Mouse (Mus musculus) MN1 (cell line): Measurements from ENCODE around the gene Eftud2.

Experiments used
- DNase-seq: peaks from one replicate; pipeline ENCODE4 v3.0.0-alpha.2; 2016; ENCODE audit warnings: low spot score

The Eftud2 gene

DNA sequence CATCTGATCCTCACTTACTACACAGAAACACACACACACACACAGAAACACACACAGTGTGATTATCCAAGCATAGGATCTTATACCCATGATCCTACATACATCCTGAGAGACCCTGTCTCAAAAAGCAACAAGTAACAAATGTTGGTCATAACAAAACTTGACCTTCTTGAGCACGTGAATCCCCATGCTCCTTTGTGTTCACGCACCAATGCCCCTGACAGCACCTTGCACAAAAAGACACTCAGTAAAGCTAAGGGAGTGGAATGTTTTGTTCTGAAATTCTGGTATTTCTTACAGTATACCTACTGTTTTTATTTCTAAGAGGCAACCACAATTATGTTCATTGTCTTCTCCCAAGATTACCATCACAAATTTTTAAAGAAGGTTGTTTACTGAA is 1.2 kb downstream of the Eftud2 start:
- no peak for DNase-seq

DNA sequence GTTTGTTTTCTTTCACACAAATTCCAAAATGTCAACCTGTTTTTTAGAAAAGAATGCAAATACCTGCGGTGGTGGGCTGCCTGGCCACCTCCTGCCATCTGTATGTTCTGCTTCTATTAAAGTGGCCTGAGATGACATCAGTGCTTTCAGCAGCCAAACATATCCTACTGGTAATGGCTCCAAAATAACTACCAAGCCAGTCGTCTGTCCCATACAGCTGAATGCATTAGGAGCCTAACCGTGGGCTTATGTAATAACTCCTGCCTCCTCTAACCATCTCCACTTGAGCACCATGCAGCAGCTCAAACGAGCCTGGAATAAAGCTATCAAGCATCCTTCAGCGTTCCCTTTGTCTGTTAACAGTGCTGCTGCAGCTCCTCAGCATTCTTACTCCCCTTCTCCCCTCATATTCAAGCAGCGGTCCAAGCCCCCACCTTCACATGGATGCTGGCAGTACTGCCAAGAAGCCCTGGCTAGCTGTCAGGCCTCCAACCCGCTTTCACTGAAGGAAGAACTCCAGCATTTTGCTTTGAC is 5.9 kb downstream of the Eftud2 start:
- DNase-seq = no peak

DNA sequence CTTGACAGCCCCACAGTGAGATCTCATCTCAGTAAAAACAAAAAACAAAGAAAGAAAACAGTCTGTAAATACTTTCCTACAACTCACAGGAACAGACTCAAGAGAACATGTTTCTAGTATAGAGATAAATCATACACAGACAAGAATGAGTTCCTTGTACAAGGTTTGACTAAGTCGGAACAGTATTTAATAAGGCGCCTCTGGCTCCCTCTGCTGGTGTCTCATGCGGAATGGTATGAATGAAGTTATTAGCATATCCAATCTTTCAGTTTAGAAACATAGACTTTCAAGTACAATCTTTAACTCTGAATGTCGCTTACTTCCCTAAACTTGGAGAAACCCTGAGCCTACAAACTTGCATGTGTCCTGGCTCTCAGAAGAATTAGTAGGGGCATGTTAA is 16.5 kb downstream of the Eftud2 start:
- peak; percentile 75 for DNase-seq

DNA sequence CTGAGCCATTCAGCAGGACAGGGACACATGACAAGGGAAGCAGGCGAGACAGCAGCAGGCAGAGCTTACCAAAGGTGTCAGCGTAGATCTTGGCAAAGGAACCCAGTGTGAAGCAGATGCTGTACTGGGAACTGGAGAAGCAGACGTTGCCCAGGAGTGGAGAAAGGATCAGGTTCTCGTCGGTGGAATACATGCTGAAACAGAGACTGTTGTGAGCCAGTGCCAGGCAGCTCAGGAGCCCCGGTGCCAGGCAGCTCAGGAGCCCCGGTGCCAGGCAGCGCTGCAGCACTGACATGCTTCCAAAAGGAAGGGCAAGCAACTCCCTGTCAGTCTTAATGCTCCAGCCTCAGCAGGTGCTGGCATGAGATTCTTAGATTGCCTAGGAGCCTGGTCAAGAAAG is 20.9 kb downstream of the Eftud2 start:
- no peak for DNase-seq

DNA sequence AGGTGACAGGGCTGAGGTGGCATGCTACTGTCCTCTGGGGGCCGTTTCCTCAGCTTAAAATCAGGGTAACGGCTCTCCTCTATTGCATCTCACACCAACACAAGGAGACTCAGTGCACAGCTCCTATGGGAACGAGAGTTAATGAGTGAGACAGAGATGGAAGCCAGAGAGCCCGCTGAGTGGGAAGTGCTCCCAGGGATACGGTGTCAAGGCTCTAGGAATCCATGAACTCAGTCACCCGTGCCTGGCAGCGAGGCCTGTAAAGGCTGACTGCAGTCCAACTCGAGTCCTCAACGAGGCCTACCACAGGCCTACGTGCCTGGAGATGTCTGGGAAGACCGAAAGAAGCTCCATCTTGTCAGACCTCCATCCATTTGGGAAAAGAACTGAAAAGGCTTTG is 21.8 kb downstream of the Eftud2 start:
- no peak for DNase-seq

DNA sequence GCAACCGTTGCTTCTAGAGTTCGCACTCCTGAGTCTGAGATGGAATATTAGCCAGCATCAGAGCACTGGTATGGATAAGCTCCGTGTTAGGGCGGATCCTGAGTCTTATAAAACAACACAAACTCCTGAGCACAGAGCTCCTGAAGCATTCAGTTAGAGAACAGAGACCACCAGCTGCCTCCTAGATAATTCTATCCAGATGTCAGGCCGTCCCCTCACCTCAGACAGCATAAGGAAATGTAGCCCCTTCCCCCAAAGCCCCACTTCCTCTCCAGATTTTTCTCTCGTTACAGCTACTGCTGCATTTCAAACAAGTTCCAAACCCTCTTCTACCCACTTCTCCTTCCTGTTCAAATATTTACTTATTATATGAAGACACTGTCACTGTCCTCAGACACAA is 24.8 kb downstream of the Eftud2 start:
- no peak for DNase-seq

DNA sequence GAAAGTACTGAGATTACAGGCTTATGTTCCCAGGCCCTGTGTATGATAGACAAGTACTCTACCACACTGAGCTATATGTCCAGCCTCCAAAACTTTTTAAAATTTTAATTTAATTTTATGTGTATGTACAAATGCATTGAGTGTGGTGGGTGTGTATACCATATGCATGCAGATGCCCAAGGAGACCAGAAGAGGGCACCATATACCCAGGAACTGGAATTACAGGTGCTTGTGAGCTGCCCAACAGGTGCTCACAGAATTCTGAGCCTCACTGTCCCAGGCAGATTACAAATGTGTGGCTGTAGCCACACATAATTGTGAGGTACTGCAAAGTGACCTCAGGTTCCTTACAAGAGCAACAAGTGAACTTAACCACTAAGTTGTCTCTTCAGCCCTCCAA is 27.0 kb downstream of the Eftud2 start:
- no peak for DNase-seq

DNA sequence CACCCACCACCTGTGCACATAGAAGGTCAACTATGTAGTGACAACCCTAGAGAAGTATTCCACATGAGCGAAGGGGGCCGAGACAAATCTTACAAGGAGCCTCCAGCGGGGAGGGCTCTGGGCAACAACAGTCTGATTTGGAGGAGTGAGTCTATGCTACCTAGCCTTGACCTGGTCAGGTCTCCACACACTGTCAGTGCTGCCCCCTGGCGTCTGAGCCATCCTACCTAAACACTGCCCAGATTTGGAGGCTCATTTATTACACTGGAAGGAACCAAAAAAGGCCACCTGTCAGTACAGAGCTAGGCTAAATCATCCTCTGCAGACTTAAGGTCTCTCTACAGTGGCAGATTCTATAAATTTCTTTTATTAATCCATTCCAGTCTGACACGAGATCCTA is 28.9 kb downstream of the Eftud2 start:
- DNase-seq = peak; percentile 74

DNA sequence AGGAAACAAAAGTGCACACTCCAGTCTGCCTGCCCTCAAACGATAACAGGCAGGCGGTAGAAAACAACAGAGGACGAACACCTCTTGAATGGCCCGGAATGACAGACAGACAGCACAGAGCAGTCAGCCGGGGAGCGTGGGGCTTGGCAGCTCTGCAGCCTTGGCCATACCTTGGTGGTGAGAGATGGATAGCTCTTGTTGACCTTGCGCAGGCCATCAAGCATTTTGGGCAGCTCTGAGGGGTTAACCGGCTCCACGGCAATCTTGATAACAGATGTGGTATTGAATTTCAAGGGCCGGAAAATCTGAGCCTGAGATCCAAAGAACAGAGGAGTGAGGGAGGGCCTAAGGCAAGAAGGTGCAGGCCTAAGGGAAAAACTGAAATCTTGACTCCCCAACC is 34.9 kb downstream of the Eftud2 start:
- no peak for DNase-seq

DNA sequence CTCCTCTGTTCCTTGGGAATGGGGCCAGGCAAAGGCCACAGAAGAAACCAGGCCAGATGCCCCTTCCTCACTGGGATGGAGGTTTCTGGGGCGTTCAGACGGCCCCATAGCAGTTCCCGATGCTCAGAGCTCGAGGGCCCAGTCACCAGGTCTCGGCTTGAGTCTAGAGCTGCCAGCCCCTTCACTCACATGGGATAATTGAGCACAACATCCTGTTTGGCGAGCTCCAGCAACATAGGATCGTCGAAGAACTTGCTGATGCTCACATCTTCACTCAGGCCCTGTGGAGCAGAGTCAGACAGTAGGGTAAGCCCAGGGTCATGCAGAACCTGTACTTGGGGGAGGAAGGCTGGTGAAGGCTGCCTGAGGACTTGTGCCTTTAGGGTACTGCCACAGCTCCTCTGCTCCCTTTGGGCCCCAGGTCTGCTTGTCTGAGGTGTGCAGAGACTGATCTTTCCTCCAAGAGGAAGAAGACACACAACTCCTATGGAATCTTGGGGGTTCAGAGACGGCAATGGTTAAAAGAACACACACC is 42.1 kb downstream of the Eftud2 start:
- no peak for DNase-seq

DNA sequence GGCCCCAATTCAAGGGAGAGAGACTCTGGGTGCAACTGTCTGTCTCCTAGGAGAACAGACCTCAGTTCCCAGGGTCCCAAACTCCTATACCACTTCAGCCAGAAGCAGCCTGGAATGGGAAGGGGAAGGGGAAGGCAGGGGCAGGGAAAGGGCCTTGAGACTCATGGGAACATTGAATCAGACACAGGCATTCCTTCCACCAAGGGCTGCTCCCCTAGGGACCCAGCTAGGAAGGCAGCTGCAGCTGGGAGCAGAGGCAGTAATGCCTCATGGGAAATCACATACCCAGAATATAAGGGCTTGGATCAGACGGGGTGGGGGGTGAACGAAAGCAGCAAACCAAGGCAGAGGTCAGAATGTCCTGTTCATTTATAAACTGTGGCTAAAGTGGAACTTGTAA is 42.7 kb downstream of the Eftud2 start:
- no peak for DNase-seq

DNA sequence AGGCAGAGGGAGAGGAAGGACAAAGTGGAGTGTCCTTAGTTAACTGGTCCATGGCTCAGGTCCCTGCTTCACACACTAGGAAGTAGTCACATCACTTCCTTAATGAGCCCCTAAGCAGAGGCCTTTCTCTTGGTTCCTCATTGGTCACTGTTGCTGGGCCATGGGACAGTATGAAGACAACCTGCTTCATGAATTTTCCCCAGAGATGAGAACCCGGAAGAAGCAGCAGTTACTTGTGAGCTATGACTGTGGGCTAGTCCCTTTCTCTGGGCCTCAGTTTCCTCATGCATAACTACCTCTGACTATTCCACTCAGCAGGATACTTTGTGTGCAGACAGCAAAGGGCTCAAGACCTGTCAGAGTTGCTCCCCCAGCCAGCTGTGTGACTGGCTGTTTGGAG is 43.4 kb downstream of the Eftud2 start:
- DNase-seq = no peak

DNA sequence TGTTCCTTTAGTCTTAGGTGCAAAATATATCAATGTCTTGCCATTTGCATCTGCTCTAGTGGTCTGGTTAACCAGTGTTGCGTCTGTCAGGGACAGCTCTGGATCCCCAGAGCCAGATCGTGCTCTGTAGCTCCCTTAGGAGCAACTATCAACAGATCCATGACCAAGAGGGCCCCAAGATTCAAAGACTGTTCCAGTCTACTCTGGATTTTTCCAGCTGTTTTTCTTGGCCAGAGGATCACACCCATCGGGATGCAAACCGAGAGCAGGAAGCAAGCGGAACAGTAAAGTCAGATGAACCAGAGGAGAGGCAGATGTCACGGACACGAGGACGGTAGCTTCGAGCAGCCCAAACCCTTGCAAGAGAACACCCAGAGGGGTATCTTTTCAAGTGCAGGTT is 44.6 kb downstream of the Eftud2 start:
- no peak for DNase-seq

DNA sequence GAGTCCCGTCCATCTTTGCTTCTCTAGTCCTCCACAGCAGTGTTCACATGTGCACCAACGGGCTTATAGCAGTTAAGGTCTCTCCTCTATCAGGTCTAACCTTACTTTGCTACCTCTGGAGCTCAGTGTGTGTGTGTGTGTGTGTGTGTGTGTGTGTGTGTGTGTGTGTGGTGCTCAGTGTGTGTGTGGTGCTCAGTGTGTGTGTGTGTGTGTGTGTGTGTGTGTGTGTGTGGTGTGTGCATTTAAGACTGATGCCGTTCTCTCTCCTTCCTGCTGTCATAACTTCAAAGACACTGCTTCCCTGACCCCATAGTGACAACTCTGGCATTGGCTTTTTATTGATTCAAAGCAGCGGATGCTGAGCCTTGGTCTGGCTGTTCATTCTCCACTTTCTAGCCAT is 45.2 kb downstream of the Eftud2 start, which contains the start of gene Higd1b:
Gene Higd1b (plus strand): TSS at position 301 of the 400 bp plus-strand sequence.
- no peak for DNase-seq

DNA sequence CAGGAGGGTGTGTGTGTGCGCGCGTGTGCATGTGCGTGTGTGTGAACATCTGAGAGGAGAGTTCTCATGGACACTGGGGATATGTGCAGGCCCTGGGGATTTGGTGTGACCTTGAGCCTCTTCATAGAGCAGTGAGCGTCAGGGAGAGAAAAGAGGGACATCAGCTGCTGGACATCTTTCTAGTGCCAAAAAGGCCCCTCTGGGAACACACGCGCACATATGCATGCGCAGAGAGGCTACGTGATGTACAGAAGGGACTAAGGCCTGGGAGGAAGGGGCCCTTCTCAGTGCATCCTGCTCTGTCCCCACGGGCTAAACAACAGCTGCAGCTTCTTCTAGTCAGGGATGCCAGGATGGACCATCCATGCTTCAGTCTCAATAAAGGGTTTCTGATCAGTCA is 46.6 kb downstream of the Eftud2 start:
- no peak for DNase-seq

DNA sequence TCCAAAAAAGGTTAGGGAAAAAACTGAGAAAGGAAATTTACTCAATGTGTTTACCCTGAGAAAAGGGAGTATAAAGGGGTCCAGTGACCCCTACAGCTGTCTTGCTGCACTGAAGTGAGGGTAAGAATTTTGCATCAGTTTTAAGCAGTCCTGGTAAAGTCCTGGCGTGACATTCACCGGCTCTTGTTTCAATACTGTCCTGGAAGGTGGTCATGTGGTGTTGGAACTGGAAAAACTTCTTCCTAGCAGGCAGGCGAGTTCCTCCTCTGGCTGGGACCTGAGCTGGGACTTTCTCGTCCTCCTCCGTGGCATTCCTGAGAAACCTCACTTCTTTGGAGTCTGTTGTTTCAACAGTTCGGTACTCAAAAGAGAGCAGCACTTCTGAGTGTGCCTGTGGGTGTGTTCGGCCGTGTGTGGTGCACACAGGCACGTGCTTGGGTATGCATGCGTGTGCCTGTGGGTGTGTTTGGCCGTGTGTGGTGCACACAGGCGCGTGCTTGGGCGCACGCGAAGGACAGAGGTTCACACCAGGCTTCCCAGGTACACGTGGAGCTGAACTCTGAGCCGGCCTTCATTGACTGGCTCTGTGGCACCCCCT is 48.0 kb downstream of the Eftud2 start:
- no peak for DNase-seq

DNA sequence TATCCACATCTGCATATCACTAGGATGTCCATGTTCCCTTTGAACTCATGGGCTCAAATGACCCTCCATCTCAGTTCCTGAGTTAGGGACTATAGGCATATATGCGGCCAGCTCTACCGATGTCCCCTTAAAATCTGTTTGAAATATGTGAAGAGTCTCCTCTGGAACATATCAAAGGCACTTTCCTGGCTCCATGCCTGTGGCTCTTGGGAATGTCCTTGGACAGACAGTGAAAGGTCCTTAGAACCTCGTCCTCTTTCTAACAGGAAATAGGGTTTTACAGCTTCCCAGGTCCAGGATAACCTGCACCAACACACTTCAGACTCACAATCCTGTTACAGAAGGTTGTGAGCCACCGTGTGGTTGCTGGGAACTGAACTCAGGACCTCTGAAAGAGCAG is 50.5 kb downstream of the Eftud2 start:
- DNase-seq = no peak

DNA sequence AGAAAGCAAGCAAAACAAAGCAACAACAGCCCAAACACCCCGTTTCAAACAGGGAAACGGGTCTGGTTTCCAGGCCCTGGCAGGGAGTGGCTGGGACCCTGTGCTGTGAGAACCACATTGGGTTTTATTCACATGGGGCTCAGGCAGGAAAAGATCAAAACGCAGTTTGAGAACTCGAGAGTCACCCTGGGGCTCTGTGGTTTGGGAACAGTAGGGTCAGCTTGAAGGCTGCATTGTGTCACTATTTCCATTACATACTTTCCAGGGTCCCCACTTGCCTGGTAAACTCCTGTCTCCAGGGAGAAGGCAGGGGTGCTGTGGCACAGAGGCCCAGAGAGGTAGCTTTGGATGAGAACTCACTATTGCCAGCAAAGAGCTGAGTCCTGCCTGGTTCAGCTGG is 53.7 kb downstream of the Eftud2 start:
- no peak for DNase-seq

DNA sequence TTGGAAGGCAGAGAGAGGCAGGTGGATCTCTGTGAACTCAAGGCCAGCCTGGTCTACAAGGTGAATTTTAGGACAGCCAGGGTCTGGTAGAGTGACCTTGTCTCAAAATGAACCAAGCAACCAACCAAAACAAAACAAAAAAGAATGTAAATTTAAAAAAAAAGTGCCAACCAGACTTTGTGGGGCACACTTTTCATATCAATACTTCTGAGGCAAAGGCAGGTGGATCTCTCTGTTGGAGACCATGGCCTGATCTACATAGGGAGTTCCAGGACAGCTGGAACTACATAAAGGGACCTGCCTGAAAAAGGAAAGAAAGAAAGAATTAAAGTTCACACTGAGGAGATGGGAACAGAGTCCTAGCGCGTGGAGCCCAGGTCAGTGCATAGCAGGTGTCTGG is 54.3 kb downstream of the Eftud2 start:
- no peak for DNase-seq

DNA sequence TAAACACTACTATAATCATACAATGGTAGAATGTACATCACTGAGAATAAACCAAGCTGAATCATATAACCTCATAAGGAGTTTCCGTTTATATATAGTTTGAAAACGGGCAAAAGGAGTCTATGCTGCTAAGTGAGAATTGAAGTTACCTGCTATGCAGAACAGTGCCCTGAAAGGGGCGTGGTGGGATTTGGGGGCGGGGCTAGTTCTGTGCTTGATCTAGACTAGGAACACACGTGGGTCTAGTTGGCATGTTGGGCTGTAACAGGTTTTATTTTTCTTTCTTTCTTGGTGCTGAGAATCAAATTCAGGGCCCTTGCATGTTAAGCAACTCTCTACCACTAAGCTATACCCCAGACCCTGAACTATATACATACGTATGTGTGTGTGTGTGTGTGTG is 59.6 kb downstream of the Eftud2 start:
- no peak for DNase-seq

DNA sequence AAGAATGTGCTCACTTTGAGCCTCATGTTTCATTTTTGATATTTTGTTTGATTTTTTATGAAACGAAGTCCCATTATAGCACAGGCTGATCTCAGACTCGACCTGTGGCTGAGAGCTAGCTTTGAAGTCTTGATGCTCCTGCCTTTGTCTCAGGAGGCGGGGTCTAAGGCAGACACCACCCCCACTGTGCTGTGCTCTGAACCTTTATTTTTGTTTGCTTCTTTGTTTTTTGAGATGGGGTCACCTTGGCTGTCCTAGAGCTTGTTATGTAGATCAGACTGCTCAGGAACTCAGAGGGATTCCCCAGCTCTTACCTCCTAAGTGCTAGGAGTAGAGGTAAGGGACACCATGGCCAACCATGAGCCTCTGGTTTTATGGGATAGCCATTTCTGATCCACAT is 60.4 kb downstream of the Eftud2 start:
- no peak for DNase-seq

DNA sequence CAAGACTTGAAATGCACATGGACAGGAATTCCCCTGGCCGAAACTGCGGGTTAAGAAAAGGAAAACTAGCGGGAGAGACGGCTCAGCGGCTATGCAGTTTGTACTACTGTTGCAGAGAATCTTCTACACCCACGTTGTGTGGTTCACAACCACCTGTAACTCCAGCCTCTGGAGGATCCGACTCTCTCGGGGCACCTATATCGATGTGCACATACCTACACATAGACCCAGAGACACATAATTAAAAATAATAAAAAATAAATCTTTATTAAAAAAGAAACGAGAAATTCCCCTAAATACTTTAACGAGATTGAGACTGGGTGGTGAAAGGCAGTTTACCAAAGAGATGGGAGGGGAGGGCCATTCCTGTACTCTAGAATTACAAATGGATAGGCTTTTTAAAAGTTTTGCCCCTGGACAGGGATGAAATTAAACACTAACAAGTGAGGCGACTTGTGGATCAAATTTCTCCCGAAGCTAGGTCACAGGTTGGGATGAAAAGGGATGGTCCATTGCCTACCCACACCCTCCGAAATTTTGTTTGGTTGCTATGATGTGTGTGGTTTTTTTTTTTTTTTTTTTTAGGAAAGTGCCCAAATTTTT is 60.9 kb downstream of the Eftud2 start:
- DNase-seq = no peak

DNA sequence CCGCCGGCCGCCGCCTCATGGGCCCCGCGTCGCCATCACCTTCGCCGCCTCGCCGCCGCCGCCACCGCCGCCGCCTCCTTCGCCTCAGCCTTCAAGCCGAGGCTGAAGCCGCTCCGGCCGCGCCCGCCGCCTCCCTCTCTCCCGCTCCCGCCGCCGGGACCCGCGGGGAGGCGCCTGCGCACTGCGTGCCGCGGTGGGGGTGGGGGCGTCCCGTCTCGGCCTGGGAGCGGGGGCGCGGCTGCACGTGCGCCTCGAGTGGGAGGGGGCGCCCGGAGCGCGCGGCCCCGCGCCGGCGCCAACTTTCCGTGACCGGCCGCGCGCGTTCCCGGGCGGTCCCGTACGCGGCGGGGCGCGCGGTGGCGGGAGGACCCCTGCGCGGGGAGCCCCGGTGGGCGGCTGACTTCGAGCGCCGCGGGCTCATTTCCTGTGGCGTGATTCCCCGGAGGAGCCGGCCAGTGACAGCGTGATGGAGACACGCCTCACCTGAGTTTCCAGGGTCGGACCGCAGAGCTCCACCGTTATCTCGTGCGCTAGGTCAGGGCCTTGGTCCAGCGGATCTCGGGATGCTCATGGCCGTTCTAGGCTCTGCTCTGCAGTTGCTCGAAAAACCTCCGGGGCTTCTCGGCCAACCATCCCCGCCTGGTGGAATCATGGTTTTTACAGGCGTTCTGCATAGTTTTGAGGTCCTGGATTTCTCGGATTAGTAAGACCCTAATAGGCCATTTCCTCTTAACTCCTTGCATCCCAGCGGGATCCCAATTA is 61.6 kb downstream of the Eftud2 start, which contains the start of gene Gjc1:
Gene Gjc1 (minus strand): TSS at position 680 of the 762 bp plus-strand sequence.
- DNase-seq = peak; percentile 80
